Mouse (Mus musculus): ENCODE measurements around the gene Nat8f6. TPM values are rescaled to one million over a fixed set of nuclear protein-coding genes. Genes with fewer than 3 reads are reported as not detected.
"Not testable (repeated sequence)": the region's sequence is repeated elsewhere in the genome, so short reads cannot be mapped to it uniquely, and the experiment has no call there.

Nat8f6 gene
- total RNA-seq, 2 experiments from 2014 or later = 1.0 to 1.1 TPM

DNA sequence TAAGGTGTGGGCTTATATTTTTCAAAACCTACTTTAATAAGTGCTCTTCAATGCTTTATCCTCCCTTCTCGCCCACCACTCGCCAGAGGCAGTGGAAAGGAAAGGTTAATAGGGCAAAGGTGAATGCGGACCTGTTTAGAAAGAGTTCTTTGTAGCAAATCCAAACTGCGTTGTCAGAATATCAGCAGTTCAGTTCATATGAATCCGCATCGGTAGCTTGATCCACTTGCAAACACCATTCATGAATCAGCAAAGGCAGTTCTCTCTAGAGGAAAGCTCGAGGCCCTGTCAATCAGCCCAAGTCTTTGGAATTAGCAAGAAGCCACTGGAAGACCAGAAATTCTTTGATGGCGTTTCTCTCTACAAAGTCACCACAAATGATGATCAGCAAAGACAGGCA, 17.9 kb upstream of the Nat8f6 start:
- DNase-seq (ENCODE audit: low spot score in 2 of 2) = no peak
- intact Hi-C loops (cut with DNase I) = loop anchor here (2.0 to 10.0 kb wide), 2 partner anchors 56 to 176 kb away; partner anchors contain the start of gene Figla

DNA sequence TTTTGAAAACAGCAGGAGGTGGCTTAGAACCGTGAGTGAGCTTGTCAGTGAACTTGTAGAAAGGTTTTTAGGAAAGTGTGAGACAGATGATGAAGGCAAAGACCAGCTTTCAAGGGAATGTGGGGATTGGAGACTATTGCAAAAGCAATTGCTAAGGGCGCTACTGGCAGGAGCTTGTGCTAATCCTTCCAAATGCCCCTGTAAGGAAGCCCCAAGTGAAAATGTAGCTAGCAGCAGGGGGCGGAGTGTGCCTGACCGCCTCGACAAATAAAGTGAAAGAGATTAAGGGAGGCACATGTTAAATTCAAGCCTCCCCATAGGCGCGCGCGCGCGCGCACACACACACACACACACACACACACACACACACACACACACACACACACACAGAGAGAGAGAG, 16.6 kb upstream of the Nat8f6 start:
- peak; percentile 31 to 40 for DNase-seq (ENCODE audit: low spot score in 2 of 2)
- intact Hi-C loops (cut with DNase I) = loop anchor here (10.0 kb wide), 1 partner anchor 177 kb away; the partner anchor contains the start of gene Figla

DNA sequence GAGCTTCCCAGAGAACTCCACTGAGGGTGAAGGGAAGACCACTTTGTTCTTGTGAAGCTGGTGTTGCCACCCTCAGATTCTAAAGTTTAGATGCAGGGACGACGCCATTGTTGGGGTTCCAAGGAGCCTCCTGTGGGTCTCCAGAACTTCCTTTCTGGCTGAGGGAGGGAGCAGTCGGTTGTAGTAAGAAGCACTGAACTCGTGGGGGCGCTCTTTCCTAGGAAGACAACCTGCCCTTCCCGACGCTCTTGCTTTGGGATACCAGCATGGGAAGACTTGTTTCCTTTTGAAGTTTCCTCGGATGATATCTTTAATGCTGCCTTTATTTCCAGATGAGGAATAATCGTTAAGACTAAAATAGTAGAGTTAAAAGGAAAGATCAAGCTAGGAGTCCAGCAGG, 16.1 kb upstream of the Nat8f6 start:
- intact Hi-C loops (cut with DNase I) = loop anchor here (10.0 kb wide), 1 partner anchor 178 kb away; the partner anchor contains the start of gene Figla
- DNase-seq (ENCODE audit: low spot score in 2 of 2) = peak; percentile 57 to 68

GRCm38 (mm10) chr6:85836098-85836497, 15.3 kb upstream of the Nat8f6 start:
- intact Hi-C loops (cut with DNase I) = loop anchor here (10.0 kb wide), 1 partner anchor 179 kb away; the partner anchor contains the start of gene Figla

DNA sequence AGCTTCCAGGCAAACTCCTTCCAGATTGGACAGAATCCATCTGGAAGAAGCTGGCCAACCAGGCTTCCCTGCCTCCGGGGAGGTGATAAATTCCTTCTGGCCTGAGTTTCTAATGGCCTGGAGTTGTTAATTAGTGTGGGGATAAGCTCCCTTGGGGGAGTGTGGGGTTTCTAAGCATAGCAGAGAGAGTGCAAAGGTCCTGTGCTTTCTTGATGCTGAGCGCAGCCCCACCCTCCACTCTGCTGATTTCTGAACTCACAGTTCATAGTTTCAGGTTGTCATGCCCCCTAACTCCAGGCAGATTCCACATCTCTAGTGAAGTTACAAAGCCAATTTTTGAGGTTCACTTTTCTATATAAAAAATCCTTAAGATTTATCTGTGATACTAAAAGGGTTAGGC, 14.3 kb upstream of the Nat8f6 start:
- intact Hi-C loops (cut with DNase I) = loop anchor here (10.0 kb wide), 1 partner anchor 180 kb away; the partner anchor contains the start of gene Figla
- not testable (repeated sequence) for DNase-seq (ENCODE audit: low spot score in 2 of 2)

More at GRCm38 (mm10) chr6:85836098-85836497, 15.3 kb upstream of the Nat8f6 start:
- DNase-seq (ENCODE audit: low spot score in 2 of 2) = not testable (repeated sequence)

- intact Hi-C loops (cut with DNase I) = loop anchor here (10.0 kb wide), 1 partner anchor 180 kb away; the partner anchor contains the start of gene Figla
- peak in 1 of 2 experiments; percentile 35 for DNase-seq (ENCODE audit: low spot score in 2 of 2)
Observed at GRCm38 (mm10) chr6:85834504-85835100, 13.8 kb upstream of the Nat8f6 start.

- intact Hi-C loops (cut with DNase I) = loop anchor here (10.0 kb wide), 1 partner anchor 183 kb away; the partner anchor contains the start of gene Figla
- no peak for DNase-seq (ENCODE audit: low spot score in 2 of 2)
Observed at GRCm38 (mm10) chr6:85831796-85832321, 11.1 kb upstream of the Nat8f6 start, which contains the start of gene Nat8. Nat8 (minus strand) TSS chr6:85832082.

- intact Hi-C loops (cut with DNase I) = no loop called here
- DNase-seq (ENCODE audit: low spot score in 2 of 2) = no peak
Observed at GRCm38 (mm10) chr6:85829462-85829861, 8.7 kb upstream of the Nat8f6 start.

DNA sequence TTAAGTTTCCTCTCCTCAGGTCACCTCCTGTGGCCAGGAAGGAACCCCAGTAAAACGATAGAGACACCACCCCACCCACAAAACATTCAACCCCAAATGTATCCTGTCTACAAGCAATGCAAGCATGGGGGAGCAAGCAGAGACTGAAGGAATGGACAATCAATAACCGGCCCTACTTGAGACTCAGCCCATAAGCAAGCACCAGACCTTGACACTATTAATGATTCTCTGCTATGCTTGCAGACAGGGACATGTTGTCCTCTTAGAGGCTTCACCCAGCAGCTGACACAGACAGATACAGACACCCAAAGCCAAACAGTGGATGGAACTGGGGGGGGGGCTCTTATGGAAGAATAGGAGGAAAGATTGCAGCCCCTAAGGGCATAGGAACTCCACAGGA, 5.1 kb upstream of the Nat8f6 start:
- DNase-seq (ENCODE audit: low spot score in 2 of 2) = no peak
- intact Hi-C loops (cut with DNase I) = no loop called here

GRCm38 (mm10) chr6:85823382-85824090, 2.8 kb upstream of the Nat8f6 start:
- no peak for DNase-seq (ENCODE audit: low spot score in 2 of 2)
- intact Hi-C loops (cut with DNase I) = no loop called here

- intact Hi-C loops (cut with DNase I) = no loop called here
- DNase-seq (ENCODE audit: low spot score in 2 of 2) = no peak
Observed at GRCm38 (mm10) chr6:85822286-85822685, 1.5 kb upstream of the Nat8f6 start.

DNA sequence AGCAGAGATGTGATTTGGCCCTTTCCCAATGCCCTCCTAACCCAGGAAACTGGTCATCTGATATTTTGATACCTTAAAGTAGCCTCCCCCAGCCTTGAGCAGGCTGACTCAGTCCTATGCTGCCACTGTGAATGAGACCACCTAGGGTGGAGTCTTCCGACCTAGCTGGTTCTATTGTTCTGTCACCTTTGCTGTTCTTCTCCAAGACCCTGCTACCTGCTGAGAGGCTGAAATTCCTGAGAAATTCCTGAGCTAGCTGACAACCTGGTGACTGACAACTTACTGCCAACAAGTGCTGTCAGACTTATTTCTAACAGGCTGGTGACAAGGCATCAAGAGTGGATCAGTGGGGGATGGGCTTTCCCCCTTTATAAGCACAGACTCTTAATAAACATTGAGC, 2.4 kb downstream of the Nat8f6 start:
- no peak for DNase-seq (ENCODE audit: low spot score in 2 of 2)
- intact Hi-C loops (cut with DNase I) = no loop called here

DNA sequence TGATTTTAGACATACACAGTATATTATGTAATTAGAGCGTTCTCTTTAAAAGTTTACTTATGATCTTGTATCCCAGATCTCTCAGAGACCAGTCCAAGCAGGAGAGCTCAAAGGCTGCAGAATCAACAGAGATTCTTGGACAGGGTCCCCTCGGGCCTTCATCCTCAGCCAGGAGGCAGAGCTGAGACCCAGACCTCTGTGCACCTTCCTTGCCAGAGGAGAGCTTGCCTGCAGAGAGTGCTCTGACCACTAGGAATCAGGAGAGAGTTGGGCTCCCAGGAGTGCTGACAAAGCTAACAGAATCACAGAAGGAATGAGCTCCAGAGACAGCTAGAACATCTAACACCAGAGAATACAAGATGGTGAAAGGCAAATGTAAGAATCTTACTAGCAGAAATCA, 7.4 kb downstream of the Nat8f6 start:
- intact Hi-C loops (cut with DNase I) = no loop called here
- no peak for DNase-seq (ENCODE audit: low spot score in 2 of 2)

DNA sequence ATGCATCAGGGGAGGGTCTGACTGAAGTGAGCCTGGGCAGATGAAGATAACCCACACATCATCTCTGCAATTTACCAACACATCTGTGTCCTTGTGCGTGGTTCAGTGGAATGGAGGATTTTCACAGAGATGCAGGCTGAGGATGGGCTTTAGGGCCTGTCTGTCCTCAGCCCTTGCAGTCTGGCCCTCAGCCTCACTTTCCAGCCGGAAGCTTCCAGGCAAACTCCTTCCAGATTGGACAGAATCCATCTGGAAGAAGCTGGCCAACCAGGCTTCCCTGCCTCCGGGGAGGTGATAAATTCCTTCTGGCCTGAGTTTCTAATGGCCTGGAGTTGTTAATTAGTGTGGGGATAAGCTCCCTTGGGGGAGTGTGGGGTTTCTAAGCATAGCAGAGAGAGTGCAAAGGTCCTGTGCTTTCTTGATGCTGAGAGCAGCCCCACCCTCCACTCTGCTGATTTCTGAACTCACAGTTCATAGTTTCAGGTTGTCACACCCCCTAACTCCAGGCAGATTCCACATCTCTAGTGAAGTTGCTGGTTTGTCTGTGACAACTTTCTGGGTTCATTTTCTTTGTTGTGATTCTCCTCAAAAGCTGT, 9.7 kb downstream of the Nat8f6 start:
- intact Hi-C loops (cut with DNase I); DNase-seq (ENCODE audit: low spot score in 2 of 2): not testable (repeated sequence)

GRCm38 (mm10) chr6:85810514-85810913, 10.2 kb downstream of the Nat8f6 start:
- intact Hi-C loops (cut with DNase I); DNase-seq (ENCODE audit: low spot score in 2 of 2): not testable (repeated sequence)

- intact Hi-C loops (cut with DNase I); DNase-seq (ENCODE audit: low spot score in 2 of 2): not testable (repeated sequence)
Observed at GRCm38 (mm10) chr6:85809784-85810183, 11.0 kb downstream of the Nat8f6 start.

GRCm38 (mm10) chr6:85803180-85803579, 17.6 kb downstream of the Nat8f6 start:
- intact Hi-C loops (cut with DNase I); DNase-seq (ENCODE audit: low spot score in 2 of 2): not testable (repeated sequence)

GRCm38 (mm10) chr6:85765532-85765931, 55.2 kb downstream of the Nat8f6 start, which contains the start of gene Nat8f3:
Nat8f3 (minus strand) TSS chr6:85765754.
- DNase-seq (ENCODE audit: low spot score in 2 of 2) = peak in 1 of 2 experiments; percentile 16
- intact Hi-C loops (cut with DNase I) = not testable (repeated sequence)

All from left cerebral cortex, postnatal 14 days (tissue).